Mouse (Mus musculus) embryonic facial prominence, embryonic 15.5 days (tissue): ENCODE results near the gene Armc12. TPM values are rescaled to one million over a fixed set of nuclear protein-coding genes. Genes with fewer than 3 reads are reported as not detected.

Experiments used
- ATAC-seq: fragments of 200-750 bp; cut with Nextera tagmentation; 2 replicates; pipeline ENCODE4 v1.8.0; 2017; ENCODE audit warnings: low read depth, moderate TSS enrichment; ENCODE audit not compliant: insufficient number of reproducible peaks, low FRiP score, low TSS enrichment
- H3K27ac ChIP-seq: fragments of 300-500 bp; sonication (generic); replicated peaks from 2 replicates; pipeline ENCODE4 v1.5.1; 2015; ENCODE audit warnings: mild to moderate bottlenecking, inconsistent platforms
- H3K27me3 ChIP-seq: fragments of 300-500 bp; sonication (generic); 2 replicates; pipeline ENCODE4 v1.6.1; 2015; ENCODE audit warnings: inconsistent platforms
- H3K36me3 ChIP-seq: fragments of 300-500 bp; sonication (generic); 2 replicates; pipeline ENCODE4 v1.6.1; 2015; ENCODE audit warnings: mild to moderate bottlenecking, inconsistent platforms
- H3K4me1 ChIP-seq: fragments of 300-500 bp; sonication (generic); 2 replicates; pipeline ENCODE4 v1.6.1; 2015; ENCODE audit warnings: inconsistent platforms
- H3K4me2 ChIP-seq: fragments of 300-500 bp; sonication (generic); replicated peaks from 2 replicates; pipeline ENCODE4 v1.6.1; 2015; ENCODE audit warnings: mild to moderate bottlenecking, inconsistent platforms
- H3K4me3 ChIP-seq: fragments of 300-500 bp; sonication (generic); replicated peaks from 2 replicates; pipeline ENCODE4 v1.5.1; 2015; ENCODE audit warnings: mild to moderate bottlenecking, inconsistent platforms
- H3K9ac ChIP-seq: fragments of 300-500 bp; sonication (generic); 2 replicates; pipeline ENCODE4 v1.6.1; 2015; ENCODE audit warnings: inconsistent platforms
- H3K9me3 ChIP-seq: fragments of 300-500 bp; sonication (generic); replicated peaks from 2 replicates; pipeline ENCODE4 v1.6.1; 2016; ENCODE audit warnings: inconsistent platforms
- WGBS: fragments of 180-500 bp; shearing (Covaris S2); methylation state at CpG from one replicate; pipeline ENCODE4 v1.1.7; 2015; 5-methylcytosine and 5-hydroxymethylcytosine counted together
- polyA plus RNA-seq: library from polyadenylated mRNA; unstranded; fragments of >200 nt; fragmentation: Nextera tagmentation; extraction: Ambion mirVana; gene quantifications from 2 replicates; pipeline ENCODE4 v1.2.1, GENCODE M21; 2015

Gene Armc12
- polyA plus RNA-seq, 1 experiment from 2014 or later, result not detected

DNA sequence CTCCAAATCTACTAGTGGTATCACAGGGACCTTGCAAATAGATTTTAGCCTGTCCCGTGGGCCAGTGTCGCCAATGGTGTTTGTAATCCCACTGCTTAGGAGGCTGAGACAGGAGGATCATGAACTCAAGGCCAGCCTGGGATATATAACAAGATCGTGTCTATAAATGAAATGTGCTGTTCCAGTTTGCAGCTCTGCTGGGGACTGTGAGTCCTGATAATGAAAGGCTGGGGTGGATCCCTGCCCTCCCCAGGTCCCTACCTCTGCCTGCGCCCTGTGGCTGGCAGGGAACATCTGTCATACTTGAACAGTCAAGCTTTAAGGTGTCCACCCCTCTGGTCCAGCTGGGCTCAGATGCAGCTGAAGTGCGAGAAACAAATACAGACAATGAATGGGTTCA, 16.1 kb upstream of the Armc12 start:
- 73% methylated on average over 5 of the region's 5 CpGs for WGBS

DNA sequence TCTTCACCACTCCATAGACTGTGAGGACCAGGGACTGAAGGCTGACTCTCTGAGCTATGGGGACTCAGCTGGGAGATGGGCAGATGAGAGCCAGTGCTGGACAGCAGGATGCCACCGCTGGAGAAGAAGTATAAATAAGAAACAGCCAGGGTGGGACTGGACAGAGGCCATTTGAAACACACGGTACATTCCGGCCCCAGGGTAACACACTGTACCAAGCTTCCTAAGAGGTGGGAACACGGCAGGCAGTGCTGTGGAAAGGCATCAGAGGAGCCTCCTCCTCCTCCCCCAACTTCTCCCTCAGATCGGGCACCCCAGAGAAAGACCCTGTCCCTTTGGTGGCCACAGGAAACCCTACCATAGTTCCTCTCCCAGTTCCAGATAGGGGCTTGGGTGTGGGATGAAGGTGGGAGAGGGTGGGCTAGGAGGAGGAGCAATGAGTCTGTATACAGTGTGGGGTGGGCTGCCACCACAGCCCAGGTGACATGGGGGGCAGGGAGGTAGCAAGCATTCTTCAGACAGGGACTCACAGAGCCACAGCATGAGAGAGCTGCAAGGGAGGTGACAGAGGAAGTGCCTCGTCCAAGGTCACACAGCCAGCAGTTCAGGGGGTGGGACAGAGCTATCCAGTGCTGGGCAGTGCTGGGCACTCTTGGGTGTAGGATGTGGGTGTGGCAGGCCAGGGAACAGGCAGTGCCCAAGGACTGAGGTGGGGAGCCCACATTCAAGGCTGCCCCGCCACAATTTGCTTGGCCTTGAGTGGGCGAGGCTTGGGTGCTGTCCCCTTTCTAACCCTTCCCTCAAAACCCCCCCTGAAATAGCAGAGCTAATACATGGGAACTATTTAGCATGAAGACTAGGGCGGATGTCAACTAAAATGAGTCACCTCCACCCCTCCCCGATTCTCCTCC, 14.9 kb upstream of the Armc12 start:
- H3K27ac ChIP-seq, result no peak overlapping the region
- no peaks in the 10 kb centered on the region for H3K27me3 ChIP-seq
- no peak overlapping the region for H3K9ac ChIP-seq
- no peaks in the 10 kb centered on the region for H3K36me3 ChIP-seq
- no peaks in the 10 kb centered on the region for H3K9me3 ChIP-seq
- H3K4me3 ChIP-seq, result no peak overlapping the region
- no peak overlapping the region for H3K4me2 ChIP-seq
- ATAC-seq, result no peak
- peaks cover 47% of the 10 kb centered on the region for H3K4me1 ChIP-seq
- 53% methylated on average over 10 of the region's 10 CpGs for WGBS

More for the DNA sequence above, 16.1 kb upstream of the Armc12 start:
- Histone ChIP-seq H3K4me1 (peaks cover 53% of the 10 kb centered on the region), H3K4me2 (no peak overlapping the region), H3K36me3 (no peaks in the 10 kb centered on the region), H3K4me3 (no peak overlapping the region), H3K27me3 (no peaks in the 10 kb centered on the region), H3K9ac (no peak overlapping the region), H3K9me3 (no peaks in the 10 kb centered on the region), H3K27ac (no peak overlapping the region)
- ATAC-seq, result no peak

DNA sequence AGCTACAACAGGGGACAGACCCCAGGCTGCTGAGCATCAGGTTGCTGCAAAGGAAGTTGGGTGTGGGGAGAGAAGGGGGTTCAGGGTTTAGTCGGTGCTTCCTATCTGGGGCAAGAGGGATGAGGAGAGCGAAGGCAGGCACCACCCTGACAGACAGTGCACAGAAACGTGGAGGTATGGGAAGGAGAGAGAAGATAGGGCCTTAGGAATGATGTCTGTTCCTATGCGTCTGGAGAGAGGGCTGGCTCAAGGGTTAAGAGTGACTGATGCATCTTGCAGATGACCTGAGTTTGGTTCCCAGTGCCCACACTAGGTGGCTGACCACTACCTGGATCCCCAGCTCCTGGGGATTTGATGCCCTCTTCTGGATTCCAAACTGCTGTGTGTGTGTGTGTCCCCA, 13.7 kb upstream of the Armc12 start:
- ATAC-seq, result no peak
- Histone ChIP-seq H3K9ac (no peak overlapping the region), H3K9me3 (no peaks in the 10 kb centered on the region), H3K4me1 (peaks cover 45% of the 10 kb centered on the region), H3K27ac (peak overlapping the region; percentile 92), H3K4me2 (peak overlapping the region; percentile 91), H3K27me3 (no peaks in the 10 kb centered on the region), H3K36me3 (no peaks in the 10 kb centered on the region), H3K4me3 (peak overlapping the region; percentile 48)
- 56% methylated on average over 4 of the region's 4 CpGs for WGBS

DNA sequence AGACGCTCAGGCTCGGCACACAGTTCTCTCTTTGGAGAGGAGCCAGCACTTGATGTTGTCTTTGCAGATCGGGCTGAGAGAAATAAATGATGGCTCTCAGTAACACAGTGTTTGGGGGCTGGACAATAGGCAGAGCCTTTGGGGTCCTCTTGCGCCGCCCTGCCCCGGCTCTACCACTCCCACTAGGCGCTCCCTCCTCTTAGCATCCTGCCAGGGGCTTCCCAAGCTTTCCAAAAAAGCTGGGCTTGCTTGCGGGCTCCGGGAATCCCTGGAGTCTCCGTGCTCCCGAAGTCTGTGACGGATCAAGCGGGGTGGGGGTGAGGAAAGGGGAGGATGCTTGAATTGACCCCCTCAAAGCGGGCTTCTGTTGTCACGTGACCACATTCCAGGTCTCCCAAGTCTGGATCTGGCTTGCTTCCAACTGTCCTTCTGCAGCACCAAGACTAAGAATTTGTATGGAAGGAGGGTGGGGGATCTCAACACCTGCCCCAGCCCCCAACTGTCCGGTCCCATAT, 13.1 kb upstream of the Armc12 start, which contains the start of gene Fkbp5:
TSS of gene Fkbp5 (minus strand) at position 87 of the 515 bp plus-strand sequence.
- peak within 1 kb of the TSS; percentile 48 for H3K4me3 ChIP-seq
- H3K4me1 ChIP-seq, result peaks cover 46% of the 10 kb centered on the region
- no peaks in the 10 kb centered on the region for H3K36me3 ChIP-seq
- WGBS, result 2% methylated on average over 16 of the region's 16 CpGs
- H3K9ac ChIP-seq, result peak within 1 kb of the TSS; percentile 26
- peak; percentile 61 for ATAC-seq
- H3K9me3 ChIP-seq, result no peaks in the 10 kb centered on the region
- peak within 1 kb of the TSS; percentile 92 for H3K27ac ChIP-seq
- peak within 1 kb of the TSS; percentile 91 for H3K4me2 ChIP-seq
- no peaks in the 10 kb centered on the region for H3K27me3 ChIP-seq

DNA sequence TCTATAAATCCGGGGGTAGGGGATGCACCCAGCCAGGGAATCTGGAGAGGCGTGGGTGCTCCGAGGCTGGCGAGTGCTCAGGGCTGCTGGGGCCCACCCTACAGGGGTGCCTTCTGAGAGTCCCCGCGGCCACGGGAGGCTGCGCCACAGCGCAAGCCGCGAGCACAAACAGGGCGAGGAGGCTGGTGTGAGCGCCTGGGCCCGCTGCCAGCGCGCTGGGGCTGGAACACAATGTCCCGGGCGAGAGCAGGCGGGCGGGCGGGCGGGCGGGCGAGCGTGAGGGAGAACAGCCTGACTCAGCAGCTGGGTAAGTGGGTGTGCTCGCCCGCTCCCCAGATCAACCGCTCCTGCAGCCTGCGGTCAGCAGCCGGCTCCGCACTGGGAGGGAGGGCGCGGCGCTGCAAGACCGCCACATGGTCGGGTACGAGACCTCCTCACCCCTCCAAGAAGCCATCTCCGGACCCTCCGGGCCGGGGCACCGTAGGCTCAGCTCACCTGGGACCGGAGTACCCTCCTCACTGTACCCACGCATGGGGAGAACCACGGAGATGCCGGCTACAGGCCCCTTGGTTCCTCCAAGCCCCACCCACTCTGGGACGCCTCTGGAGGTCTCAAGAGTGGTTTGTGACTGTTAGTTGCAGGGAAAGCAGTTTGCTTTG, 12.5 kb upstream of the Armc12 start:
- WGBS, result 2% methylated on average over 45 of the region's 46 CpGs
- Histone ChIP-seq H3K4me3 (peak overlapping the region; percentile 48), H3K9ac (peak overlapping the region; percentile 26), H3K9me3 (no peaks in the 10 kb centered on the region), H3K4me2 (peak overlapping the region; percentile 91), H3K4me1 (peaks cover 48% of the 10 kb centered on the region), H3K27me3 (no peaks in the 10 kb centered on the region), H3K27ac (peak overlapping the region; percentile 92), H3K36me3 (no peaks in the 10 kb centered on the region)
- peak; percentile 74 for ATAC-seq

DNA sequence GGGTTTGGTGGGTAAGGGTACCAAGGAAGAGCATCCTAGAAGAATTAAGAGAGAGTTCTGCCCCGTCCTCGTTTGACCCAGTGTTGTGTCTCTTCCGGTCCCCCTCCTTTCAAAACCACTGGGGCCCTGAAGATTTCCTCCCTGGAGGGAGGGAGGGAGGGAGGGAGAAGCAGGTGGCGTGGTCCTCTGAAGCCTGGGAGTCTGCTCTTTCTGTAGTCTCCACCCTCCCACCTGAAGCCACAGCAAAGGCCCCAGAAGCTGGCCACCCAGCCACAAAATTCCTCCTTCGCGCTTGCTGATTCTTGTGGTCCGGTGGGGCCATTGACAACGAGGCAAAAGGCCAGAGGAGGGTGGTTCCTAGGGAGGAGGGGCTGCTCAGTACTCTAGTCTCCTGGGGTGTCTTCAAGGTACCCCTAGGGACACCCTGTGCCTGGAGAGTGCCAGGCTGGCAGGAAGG, 12.0 kb upstream of the Armc12 start:
- Histone ChIP-seq H3K4me2 (peak overlapping the region; percentile 91), H3K27ac (peak overlapping the region; percentile 92), H3K4me1 (peaks cover 53% of the 10 kb centered on the region), H3K36me3 (no peaks in the 10 kb centered on the region), H3K9ac (no peak overlapping the region), H3K4me3 (peak overlapping the region; percentile 48), H3K9me3 (no peaks in the 10 kb centered on the region), H3K27me3 (no peaks in the 10 kb centered on the region)
- 17% methylated on average over 8 of the region's 8 CpGs for WGBS
- ATAC-seq, result no peak

DNA sequence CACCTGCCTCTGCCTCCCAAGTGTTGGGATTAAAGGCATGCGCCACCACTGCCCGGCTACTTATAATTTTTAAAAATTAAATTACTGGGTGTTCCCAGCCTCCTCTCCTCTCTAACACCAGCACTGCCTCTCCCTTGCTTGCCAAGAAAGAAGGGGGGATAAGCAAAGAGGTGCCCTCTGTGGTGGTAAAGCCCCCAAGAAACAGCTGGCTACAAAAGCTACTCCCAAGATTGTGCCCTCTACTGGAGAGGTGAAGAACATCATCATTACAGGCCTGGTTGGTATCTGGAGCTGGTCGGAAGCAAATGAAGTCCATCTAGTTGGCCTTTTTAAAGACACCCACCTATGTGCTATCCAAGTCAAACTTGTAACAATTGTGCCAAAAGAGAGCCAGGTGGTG, 10.8 kb upstream of the Armc12 start:
- Histone ChIP-seq H3K27me3 (no peaks in the 10 kb centered on the region), H3K4me2 (no peak overlapping the region), H3K9ac (no peak overlapping the region), H3K4me1 (peaks cover 64% of the 10 kb centered on the region), H3K36me3 (no peaks in the 10 kb centered on the region), H3K4me3 (no peak overlapping the region), H3K9me3 (no peaks in the 10 kb centered on the region), H3K27ac (no peak overlapping the region)
- no peak for ATAC-seq
- 91% methylated on average over 3 of the region's 3 CpGs for WGBS

DNA sequence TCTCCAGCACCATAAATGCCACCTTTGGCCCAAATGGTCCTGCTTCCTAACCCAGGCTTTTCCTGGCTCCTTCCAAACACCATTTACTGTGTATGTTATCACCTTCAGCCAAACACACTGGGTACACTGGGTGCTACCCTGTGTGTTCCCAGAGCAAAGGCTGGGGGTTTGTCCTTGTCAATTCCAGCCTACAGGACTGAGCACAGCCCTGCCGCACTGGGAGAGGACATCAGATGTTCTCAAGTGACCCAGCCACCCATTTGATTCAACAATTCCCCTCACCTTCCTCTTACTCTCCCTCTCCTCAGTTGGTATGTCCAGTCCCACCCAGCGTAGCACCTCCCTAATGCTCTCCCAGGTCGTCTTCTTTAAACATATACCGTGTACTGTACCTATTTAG, 10.0 kb upstream of the Armc12 start:
- ATAC-seq, result no peak
- no peak overlapping the region for H3K4me2 ChIP-seq
- no peaks in the 10 kb centered on the region for H3K27me3 ChIP-seq
- H3K27ac ChIP-seq, result no peak overlapping the region
- WGBS, result 73% methylated on average over 4 of the region's 4 CpGs
- no peaks in the 10 kb centered on the region for H3K36me3 ChIP-seq
- no peak overlapping the region for H3K9ac ChIP-seq
- no peaks in the 10 kb centered on the region for H3K9me3 ChIP-seq
- H3K4me1 ChIP-seq, result peaks cover 62% of the 10 kb centered on the region
- no peak overlapping the region for H3K4me3 ChIP-seq

DNA sequence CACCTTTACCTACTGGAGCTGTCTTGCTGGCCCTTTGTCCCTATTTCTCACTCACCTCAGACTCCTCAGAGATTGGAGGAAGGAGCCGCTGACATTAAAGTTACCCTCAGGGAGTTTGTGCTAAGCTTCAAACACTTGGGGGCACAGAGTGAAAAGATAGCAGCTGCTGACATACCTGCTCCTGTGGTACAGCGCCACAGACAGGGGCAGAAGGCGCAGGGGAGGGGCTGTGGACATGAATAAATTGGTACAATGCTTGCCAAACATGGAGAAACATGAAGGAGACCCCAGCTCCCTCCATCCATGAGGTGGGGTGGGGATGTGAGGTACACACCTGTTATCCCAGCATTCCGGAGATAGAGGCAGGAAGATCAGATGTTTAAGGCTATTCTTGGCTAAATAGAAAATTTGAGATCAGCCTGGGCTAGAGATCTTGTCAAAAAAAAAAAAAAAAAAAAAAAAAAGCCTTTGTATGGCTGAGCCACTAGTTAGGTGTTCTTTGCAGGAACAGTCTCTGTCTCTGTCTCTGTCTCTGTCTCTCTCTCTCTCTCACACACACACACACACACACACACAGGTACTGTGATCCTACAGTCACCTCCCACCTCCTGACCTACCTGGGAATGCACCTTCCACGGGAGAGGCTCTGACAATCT, 9.4 kb upstream of the Armc12 start:
- Histone ChIP-seq H3K9me3 (no peaks in the 10 kb centered on the region), H3K4me2 (peak overlapping the region; percentile 96; the same call in 1 of the 2 replicates), H3K27ac (no peak overlapping the region), H3K27me3 (no peaks in the 10 kb centered on the region), H3K4me3 (no peak overlapping the region), H3K9ac (no peak overlapping the region), H3K36me3 (no peaks in the 10 kb centered on the region), H3K4me1 (peaks cover 56% of the 10 kb centered on the region)
- ATAC-seq, result no peak
- WGBS, result 49% methylated on average over 5 of the region's 5 CpGs

DNA sequence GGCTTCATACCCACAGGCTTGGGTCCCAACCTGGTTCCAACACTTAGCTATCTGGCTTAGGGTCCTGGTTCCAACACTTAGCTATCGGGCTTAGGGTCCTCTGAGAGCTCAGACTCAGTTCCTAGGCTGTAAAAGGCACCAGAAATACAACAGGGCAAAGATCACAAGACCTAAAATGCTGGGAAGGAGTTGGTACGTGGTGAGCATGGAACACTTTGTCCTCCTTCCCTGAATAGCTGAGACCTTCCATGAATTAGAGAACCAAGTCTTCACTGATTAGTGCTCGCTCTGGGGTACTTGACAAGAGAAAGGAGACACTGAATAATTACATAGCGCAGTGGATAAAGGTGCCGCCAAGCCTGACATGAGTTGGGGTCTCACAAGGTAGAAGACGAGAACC, 8.7 kb upstream of the Armc12 start:
- H3K27ac ChIP-seq, result peak overlapping the region; percentile 97
- H3K4me1 ChIP-seq, result peaks cover 51% of the 10 kb centered on the region
- peak overlapping the region; percentile 72 for H3K4me3 ChIP-seq
- 45% methylated on average over 6 of the region's 6 CpGs for WGBS
- H3K9me3 ChIP-seq, result no peaks in the 10 kb centered on the region
- no peak for ATAC-seq
- H3K9ac ChIP-seq, result no peak overlapping the region
- H3K4me2 ChIP-seq, result peak overlapping the region; percentile 96
- no peaks in the 10 kb centered on the region for H3K36me3 ChIP-seq
- no peaks in the 10 kb centered on the region for H3K27me3 ChIP-seq
